ENCODE assay signal across 8 mouse cellular contexts in genomic region chr15:98772511-98773211, GRCm38 (mm10). TPM values are rescaled to one million over a fixed set of nuclear protein-coding genes. Genes with fewer than 3 reads are reported as not detected.
A peak's percentile ranks its signal among the peaks of the same experiment; 100 is the strongest.
DNase-seq lines count a peak whose midpoint lies in the region; ATAC-seq and TF ChIP-seq lines count a peak whose summit lies in the region.

No protein-coding gene starts in this region.

- ATAC-seq in activated CD4-positive, CD25-positive, alpha-beta regulatory T cell, adult 4 months, result peak; percentile 50
- no peak for ATAC-seq in liver, embryonic 14.5 days (ENCODE audit: insufficient read depth)
- ATAC-seq in neural tube, embryonic 12.5 days (ENCODE audit: low FRiP score, low read depth), result no peak
- ATAC-seq in frontal cortex, adult (ENCODE audit: low TSS enrichment), result no peak; the same call in 1 of the 2 replicates

- H3K27ac ChIP-seq in heart, embryonic 10.5 days, result peak overlapping the region; percentile 36
- no peak overlapping the region for H3K27ac ChIP-seq in hindbrain, embryonic 10.5 days
- no peak overlapping the region for H3K27ac ChIP-seq in liver, embryonic 14.5 days
- no peak overlapping the region for H3K27ac ChIP-seq in neural tube, embryonic 12.5 days

- intact Hi-C loops in heart, postnatal 36 days (cut with DNase I), result no loop called here

- WGBS in heart, embryonic 10.5 days, result 1% methylated on average over 36 of the region's 36 CpGs
- WGBS in hindbrain, embryonic 10.5 days, result 3% methylated on average over 36 of the region's 36 CpGs
- 2% methylated on average over 36 of the region's 36 CpGs for WGBS in liver, embryonic 14.5 days (ENCODE audit: insufficient replicate concordance)
- 2% methylated on average over 36 of the region's 36 CpGs for WGBS in neural tube, embryonic 12.5 days

- no peak for TF ChIP-seq EP300 in liver, embryonic 14.5 days (IDR thresholded peaks at IDR 0.05; ENCODE audit: low read depth)

- H3K36me3 ChIP-seq in heart, embryonic 10.5 days, result no peaks in the 10 kb centered on the region
- no peaks in the 10 kb centered on the region for H3K36me3 ChIP-seq in hindbrain, embryonic 10.5 days
- H3K36me3 ChIP-seq in liver, embryonic 14.5 days (replicated peaks; ENCODE audit: control insufficient read depth, insufficient read depth, low read depth), result no peaks in the 10 kb centered on the region
- no peaks in the 10 kb centered on the region for H3K36me3 ChIP-seq in neural tube, embryonic 12.5 days

- H3K9me3 ChIP-seq in heart, embryonic 10.5 days, result no peaks in the 10 kb centered on the region
- no peaks in the 10 kb centered on the region for H3K9me3 ChIP-seq in hindbrain, embryonic 10.5 days
- H3K9me3 ChIP-seq in liver, embryonic 14.5 days (ENCODE audit: control insufficient read depth, low read length), result no peaks in the 10 kb centered on the region
- H3K9me3 ChIP-seq in neural tube, embryonic 12.5 days, result no peaks in the 10 kb centered on the region

- peaks cover 36% of the 10 kb centered on the region for H3K4me1 ChIP-seq in heart, embryonic 10.5 days
- H3K4me1 ChIP-seq in hindbrain, embryonic 10.5 days (replicated peaks), result peaks cover 39% of the 10 kb centered on the region
- peaks cover 0 to 2% of the 10 kb centered on the region in 2 experiments; a peak in 2 of 4 replicates for H3K4me1 ChIP-seq in liver, embryonic 14.5 days (replicated peaks; ENCODE audit: control insufficient read depth in 2 of 2, insufficient read depth in 2 of 2, low read length in 1 of 2)
- peaks cover 30% of the 10 kb centered on the region for H3K4me1 ChIP-seq in neural tube, embryonic 12.5 days

- no peak overlapping the region for H3K9ac ChIP-seq in liver, embryonic 14.5 days (replicated peaks)
- H3K9ac ChIP-seq in neural tube, embryonic 12.5 days, result 0 out of 2 replicates have a peak overlapping the region, but pooled peaks have one; percentile 29

- no peak for TF ChIP-seq CTCF in liver, embryonic 14.5 days (IDR thresholded peaks at IDR 0.05; ENCODE audit: low read depth)

- peaks cover 98% of the 10 kb centered on the region for H3K27me3 ChIP-seq in heart, embryonic 10.5 days (ENCODE audit: insufficient read depth, poor library complexity, severe bottlenecking)
- peaks cover 100% of the 10 kb centered on the region for H3K27me3 ChIP-seq in hindbrain, embryonic 10.5 days (ENCODE audit: insufficient read depth, poor library complexity, severe bottlenecking)
- peaks cover 62% of the 10 kb centered on the region for H3K27me3 ChIP-seq in liver, embryonic 14.5 days (ENCODE audit: control insufficient read depth, insufficient read depth, low read length)
- H3K27me3 ChIP-seq in neural tube, embryonic 12.5 days (replicated peaks), result peaks cover 97% of the 10 kb centered on the region

- peak overlapping the region; percentile 66 for H3K4me2 ChIP-seq in liver, embryonic 14.5 days (ENCODE audit: low read depth)
- H3K4me2 ChIP-seq in neural tube, embryonic 12.5 days (replicated peaks), result peak overlapping the region; percentile 50

- no peak for DNase-seq in heart, embryonic 10.5 days (ENCODE audit: low spot score)
- no peak for DNase-seq in heart, postnatal 36 days
- DNase-seq in hindbrain, embryonic 10.5 days (ENCODE audit: low spot score), result peak; percentile 51
- no peak for DNase-seq in liver, embryonic 14.5 days (ENCODE audit: low read depth in 3 of 3, low spot score in 3 of 3)
- DNase-seq in ovary, postnatal 10 days (ENCODE audit: low spot score), result no peak

- H3K4me3 ChIP-seq in heart, embryonic 10.5 days, result peak overlapping the region; percentile 62
- peak overlapping the region; percentile 39 for H3K4me3 ChIP-seq in hindbrain, embryonic 10.5 days
- H3K4me3 ChIP-seq in liver, embryonic 14.5 days (ENCODE audit: insufficient read depth in 1 of 2, low read depth in 2 of 2, low read length in 2 of 2), result peak overlapping the region; percentile 34 to 40; a peak in 3 of 4 replicates
- peak overlapping the region; percentile 19 for H3K4me3 ChIP-seq in neural tube, embryonic 12.5 days

RNA-seq across cellular contexts. Expression of gene Wnt10b, which starts 5.3 kb away (rescaled TPM):
- polyA plus RNA-seq in heart, embryonic 10.5 days (2016; fragmentation: Nextera tagmentation; extraction: Ambion mirVana), result 0.09 TPM in 1 of 2 replicates, not detected in the other
- under 1 TPM; 0.27 to 0.33 TPM for total RNA-seq in heart, postnatal 36 days (2021)
- polyA plus RNA-seq in activated CD4-positive, CD25-positive, alpha-beta regulatory T cell, adult 4 months (2017; shearing (Covaris generic)), result under 1 TPM in 1 of 2 experiments, not detected in 1; 0.22 TPM
- polyA plus RNA-seq in hindbrain, embryonic 10.5 days (2016; fragmentation: Nextera tagmentation; extraction: Ambion mirVana), result 0.21 and 0.44 TPM in 2 replicates
- polyA plus RNA-seq in liver, embryonic 14.5 days (2012; rRNA removed), result 0.03 TPM in 2 replicates
- polyA plus RNA-seq in liver, embryonic 14.5 days (2014; fragmentation: Nextera tagmentation; extraction: Ambion mirVana), result not detected in 2 replicates
- 0.26 and 0.53 TPM in 2 replicates for polyA plus RNA-seq in neural tube, embryonic 12.5 days (2016; fragmentation: Nextera tagmentation; extraction: Ambion mirVana)

RNA-seq across cellular contexts. Expression of gene Arf3, which starts 9.6 kb away (rescaled TPM):
- 41.7 and 42.7 TPM in 2 replicates for polyA plus RNA-seq in heart, embryonic 10.5 days (2016; fragmentation: Nextera tagmentation; extraction: Ambion mirVana)
- 10 to 100 TPM; 20.8 to 20.9 TPM for total RNA-seq in heart, postnatal 36 days (2021)
- 10 to 100 TPM; 29.9 to 46.7 TPM for polyA plus RNA-seq in activated CD4-positive, CD25-positive, alpha-beta regulatory T cell, adult 4 months (2017; shearing (Covaris generic))
- 42.6 and 45.1 TPM in 2 replicates for polyA plus RNA-seq in hindbrain, embryonic 10.5 days (2016; fragmentation: Nextera tagmentation; extraction: Ambion mirVana)
- polyA plus RNA-seq in liver, embryonic 14.5 days (2012; rRNA removed), result 16.4 and 18.1 TPM in 2 replicates
- polyA plus RNA-seq in liver, embryonic 14.5 days (2014; fragmentation: Nextera tagmentation; extraction: Ambion mirVana), result 6.6 and 7.9 TPM in 2 replicates
- polyA plus RNA-seq in neural tube, embryonic 12.5 days (2016; fragmentation: Nextera tagmentation; extraction: Ambion mirVana), result 69.7 and 77.4 TPM in 2 replicates

RNA-seq across cellular contexts. Expression of gene Wnt1, which starts 17.0 kb away (rescaled TPM):
- not detected in 2 replicates for polyA plus RNA-seq in heart, embryonic 10.5 days (2016; fragmentation: Nextera tagmentation; extraction: Ambion mirVana)
- not detected for total RNA-seq in heart, postnatal 36 days (2021)
- not detected for polyA plus RNA-seq in activated CD4-positive, CD25-positive, alpha-beta regulatory T cell, adult 4 months (2017; shearing (Covaris generic))
- polyA plus RNA-seq in hindbrain, embryonic 10.5 days (2016; fragmentation: Nextera tagmentation; extraction: Ambion mirVana), result 13.7 and 13.8 TPM in 2 replicates
- polyA plus RNA-seq in liver, embryonic 14.5 days (2012; rRNA removed), result not detected in 2 replicates
- not detected in 2 replicates for polyA plus RNA-seq in liver, embryonic 14.5 days (2014; fragmentation: Nextera tagmentation; extraction: Ambion mirVana)
- polyA plus RNA-seq in neural tube, embryonic 12.5 days (2016; fragmentation: Nextera tagmentation; extraction: Ambion mirVana), result 7.5 and 12.3 TPM in 2 replicates

RNA-seq across cellular contexts. Expression of gene Ddn, which starts 36.6 kb away (rescaled TPM):
- 0.06 TPM in 1 of 2 replicates, not detected in the other for polyA plus RNA-seq in heart, embryonic 10.5 days (2016; fragmentation: Nextera tagmentation; extraction: Ambion mirVana)
- under 1 TPM; 0.22 to 0.35 TPM for total RNA-seq in heart, postnatal 36 days (2021)
- not detected for polyA plus RNA-seq in activated CD4-positive, CD25-positive, alpha-beta regulatory T cell, adult 4 months (2017; shearing (Covaris generic))
- polyA plus RNA-seq in hindbrain, embryonic 10.5 days (2016; fragmentation: Nextera tagmentation; extraction: Ambion mirVana), result 0.21 and 0.56 TPM in 2 replicates
- polyA plus RNA-seq in liver, embryonic 14.5 days (2012; rRNA removed), result 0.03 and 0.04 TPM in 2 replicates
- polyA plus RNA-seq in liver, embryonic 14.5 days (2014; fragmentation: Nextera tagmentation; extraction: Ambion mirVana), result not detected in 2 replicates
- 0.47 and 0.82 TPM in 2 replicates for polyA plus RNA-seq in neural tube, embryonic 12.5 days (2016; fragmentation: Nextera tagmentation; extraction: Ambion mirVana)

RNA-seq across cellular contexts. Expression of gene Fkbp11, which starts 44.7 kb away (rescaled TPM):
- 20.5 and 40.8 TPM in 2 replicates for polyA plus RNA-seq in heart, embryonic 10.5 days (2016; fragmentation: Nextera tagmentation; extraction: Ambion mirVana)
- total RNA-seq in heart, postnatal 36 days (2021), result 1 to 10 TPM; 6.2 to 6.7 TPM
- polyA plus RNA-seq in activated CD4-positive, CD25-positive, alpha-beta regulatory T cell, adult 4 months (2017; shearing (Covaris generic)), result 1 to 10 TPM; 1.3 to 1.7 TPM
- polyA plus RNA-seq in hindbrain, embryonic 10.5 days (2016; fragmentation: Nextera tagmentation; extraction: Ambion mirVana), result 12.9 and 15.9 TPM in 2 replicates
- 61.1 and 70.1 TPM in 2 replicates for polyA plus RNA-seq in liver, embryonic 14.5 days (2012; rRNA removed)
- 119 and 123 TPM in 2 replicates for polyA plus RNA-seq in liver, embryonic 14.5 days (2014; fragmentation: Nextera tagmentation; extraction: Ambion mirVana)
- 7.7 and 8.9 TPM in 2 replicates for polyA plus RNA-seq in neural tube, embryonic 12.5 days (2016; fragmentation: Nextera tagmentation; extraction: Ambion mirVana)
